Mouse (Mus musculus) olfactory bulb, adult 2 months (tissue): ENCODE data around the gene Tox4.

Source experiments
- CTCF ChIP-seq: fragments of 200-500 bp; IDR thresholded peaks from 2 replicates; pipeline ENCODE4 v1.5.1; 2012; ENCODE audit warnings: low read depth, mild to moderate bottlenecking, low read length, moderate library complexity; ENCODE audit not compliant: insufficient read depth
- POLR2A ChIP-seq: fragments of 200-500 bp; IDR thresholded peaks from 2 replicates; pipeline ENCODE4 v1.6.1; 2012; ENCODE audit warnings: mild to moderate bottlenecking, low read depth, low read length, moderate library complexity; ENCODE audit not compliant: insufficient read depth

DNA sequence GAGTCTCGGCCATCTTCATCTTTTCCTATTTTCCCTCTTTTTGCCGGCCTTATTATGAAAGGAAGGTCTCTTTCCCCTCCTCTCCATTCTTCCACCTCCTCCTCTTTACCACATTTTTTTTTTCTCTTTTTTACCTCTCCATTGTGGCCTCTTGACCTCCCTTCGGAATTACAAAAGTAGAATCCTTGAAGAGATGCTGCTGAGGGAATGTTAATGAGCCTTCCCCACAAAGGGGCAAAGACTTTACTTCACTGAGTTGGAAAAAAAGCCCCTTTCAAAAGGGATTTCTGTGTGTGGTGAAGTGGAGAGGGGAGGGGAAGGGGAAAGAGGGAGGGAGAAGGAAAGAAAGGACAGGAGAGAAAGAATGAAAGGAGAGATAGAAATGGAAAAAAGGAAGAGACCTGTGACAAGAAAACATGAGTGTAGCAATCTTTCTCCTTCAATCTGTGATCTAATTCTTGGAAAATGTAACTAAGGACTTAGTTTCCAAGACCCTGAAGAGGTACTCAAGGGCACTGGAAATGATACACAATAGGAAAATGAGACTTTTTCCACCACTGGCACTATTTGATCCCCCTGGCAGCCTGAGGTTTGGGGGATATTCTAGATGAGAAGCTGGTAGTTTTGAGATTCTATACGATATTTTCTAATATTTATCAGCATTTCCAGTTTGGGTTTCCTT is 52.3 kb downstream of the Tox4 start:
- TF ChIP-seq CTCF = no peak
- TF ChIP-seq POLR2A = no peak
